Mouse (Mus musculus): Measurements from ENCODE around the gene Pde4b. TPM values are rescaled to one million over a fixed set of nuclear protein-coding genes. Genes with fewer than 3 reads are reported as not detected.

Pde4b gene
- total and polyA plus RNA-seq, 2 experiments = 8.0 to 10.7 TPM

DNA sequence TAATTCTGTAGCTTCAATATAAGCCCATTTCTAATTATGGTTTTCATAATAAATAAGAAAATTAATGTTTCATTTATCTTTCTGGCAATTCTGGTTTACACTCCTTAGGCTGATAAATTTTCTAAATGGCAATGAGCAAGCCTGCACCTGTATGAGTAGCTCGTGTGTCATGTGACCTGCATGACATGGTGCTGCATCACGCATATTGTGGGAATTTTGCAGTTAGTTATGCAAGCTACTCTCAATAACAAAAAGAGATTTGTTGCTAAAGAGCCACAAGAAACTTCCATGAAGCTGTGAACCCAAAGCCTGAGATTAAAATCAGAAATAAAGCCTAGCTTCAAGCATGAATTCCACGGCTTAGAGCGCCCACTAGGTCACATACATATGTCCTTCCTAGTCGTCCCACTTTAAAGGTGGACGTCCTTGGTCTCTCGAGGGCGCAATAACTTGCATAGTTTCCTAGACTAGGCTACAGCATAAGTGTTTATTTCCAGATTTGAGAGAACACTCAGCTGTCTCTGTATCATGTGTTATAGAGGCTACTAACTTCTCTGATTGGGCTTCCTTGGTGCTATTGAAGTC, 494.9 kb downstream of the Pde4b start:
- Histone ChIP-seq H3K27me3 (ENCODE audit: control insufficient read depth, insufficient read depth, low read length) (no peaks in the 10 kb centered on the region), H3K9ac (ENCODE audit: low read depth, low read length) (no peak overlapping the region), H3K36me3 (ENCODE audit: control insufficient read depth, insufficient read depth, low read length) (no peaks in the 10 kb centered on the region; the same call in 1 of the 2 replicates), H3K4me1 (ENCODE audit: control insufficient read depth, insufficient read depth, low read length) (peaks cover 37% of the 10 kb centered on the region), H3K27ac (replicated peaks; ENCODE audit: insufficient read depth, low read depth, low read length) (no peak overlapping the region), H3K79me2 (ENCODE audit: control insufficient read depth, insufficient read depth, low read length) (peaks cover 25% of the 10 kb centered on the region), H3K4me3 (ENCODE audit: insufficient read depth, low read depth, low read length) (no peak overlapping the region)
- no peak for DNase-seq (ENCODE audit: extremely low read depth, low read depth, low spot score)
- no peak for TF ChIP-seq POLR2A (IDR thresholded peaks at IDR 0.05; ENCODE audit: extremely low read depth, insufficient read depth, low read length)
- TF ChIP-seq CTCF (IDR thresholded peaks at IDR 0.05; ENCODE audit: low read depth, low read length) = no peak
- 86% methylated on average over 8 of the region's 8 CpGs for WGBS

DNA sequence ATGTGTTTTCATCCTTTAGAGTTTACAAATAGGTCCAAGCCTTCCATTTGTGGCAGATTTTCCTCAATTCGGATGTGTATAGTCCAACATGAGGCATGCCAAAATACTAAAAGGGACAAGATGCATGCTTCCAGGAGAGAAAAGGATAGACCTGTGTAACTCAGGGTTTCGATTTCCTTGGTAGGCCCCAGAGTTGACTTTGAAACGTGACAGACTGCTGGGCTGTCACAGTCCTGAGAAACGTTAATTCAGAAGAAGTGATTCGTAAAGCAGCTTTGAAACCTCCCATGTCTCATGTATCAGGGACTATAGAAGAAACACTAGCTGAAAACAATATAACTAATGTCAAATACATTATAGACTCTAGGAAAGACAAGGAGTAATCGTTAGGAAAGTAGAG, 495.6 kb downstream of the Pde4b start:
- DNase-seq (ENCODE audit: extremely low read depth, low read depth, low spot score) = no peak
- Histone ChIP-seq H3K27ac (replicated peaks; ENCODE audit: insufficient read depth, low read depth, low read length) (no peak overlapping the region; the same call in 1 of the 2 replicates), H3K4me1 (ENCODE audit: control insufficient read depth, insufficient read depth, low read length) (peaks cover 38% of the 10 kb centered on the region), H3K4me3 (ENCODE audit: insufficient read depth, low read depth, low read length) (no peak overlapping the region), H3K9ac (ENCODE audit: low read depth, low read length) (no peak overlapping the region), H3K79me2 (ENCODE audit: control insufficient read depth, insufficient read depth, low read length) (peaks cover 31% of the 10 kb centered on the region), H3K27me3 (ENCODE audit: control insufficient read depth, insufficient read depth, low read length) (no peaks in the 10 kb centered on the region), H3K36me3 (ENCODE audit: control insufficient read depth, insufficient read depth, low read length) (no peaks in the 10 kb centered on the region; the same call in 1 of the 2 replicates)
- TF ChIP-seq CTCF (IDR thresholded peaks at IDR 0.05; ENCODE audit: low read depth, low read length) = no peak
- no peak for TF ChIP-seq POLR2A (IDR thresholded peaks at IDR 0.05; ENCODE audit: extremely low read depth, insufficient read depth, low read length)
- 84% methylated on average over 6 of the region's 6 CpGs for WGBS

DNA sequence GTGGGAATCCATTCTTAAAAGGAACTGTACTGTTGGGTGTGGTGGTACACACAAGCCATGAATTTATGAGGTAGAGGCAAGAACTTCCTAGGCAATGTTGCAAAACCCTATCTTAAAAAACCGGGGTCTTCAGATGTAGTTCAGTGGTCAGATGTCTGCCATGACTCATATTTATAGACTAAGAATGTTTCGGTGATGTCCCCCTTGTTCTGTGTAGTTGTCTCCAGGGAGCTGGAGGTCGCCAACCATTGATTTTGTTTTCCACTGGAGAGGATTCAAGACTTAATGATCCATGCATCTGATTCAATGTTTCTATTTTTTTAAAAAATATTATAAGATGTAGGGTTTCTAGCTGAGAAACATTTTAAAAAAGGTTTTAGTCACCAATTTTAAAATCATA, 496.1 kb downstream of the Pde4b start:
- H3K36me3 ChIP-seq (ENCODE audit: control insufficient read depth, insufficient read depth, low read length) = no peaks in the 10 kb centered on the region; the same call in 1 of the 2 replicates
- 66% methylated on average over 3 of the region's 3 CpGs for WGBS
- H3K4me3 ChIP-seq (ENCODE audit: insufficient read depth, low read depth, low read length) = no peak overlapping the region
- H3K4me1 ChIP-seq (ENCODE audit: control insufficient read depth, insufficient read depth, low read length) = peaks cover 40% of the 10 kb centered on the region
- no peaks in the 10 kb centered on the region for H3K27me3 ChIP-seq (ENCODE audit: control insufficient read depth, insufficient read depth, low read length)
- H3K27ac ChIP-seq (replicated peaks; ENCODE audit: insufficient read depth, low read depth, low read length) = no peak overlapping the region
- no peak overlapping the region for H3K9ac ChIP-seq (ENCODE audit: low read depth, low read length)
- DNase-seq (ENCODE audit: extremely low read depth, low read depth, low spot score) = no peak
- no peak for TF ChIP-seq POLR2A (IDR thresholded peaks at IDR 0.05; ENCODE audit: extremely low read depth, insufficient read depth, low read length)
- TF ChIP-seq CTCF (IDR thresholded peaks at IDR 0.05; ENCODE audit: low read depth, low read length) = no peak
- peaks cover 33% of the 10 kb centered on the region for H3K79me2 ChIP-seq (ENCODE audit: control insufficient read depth, insufficient read depth, low read length)

DNA sequence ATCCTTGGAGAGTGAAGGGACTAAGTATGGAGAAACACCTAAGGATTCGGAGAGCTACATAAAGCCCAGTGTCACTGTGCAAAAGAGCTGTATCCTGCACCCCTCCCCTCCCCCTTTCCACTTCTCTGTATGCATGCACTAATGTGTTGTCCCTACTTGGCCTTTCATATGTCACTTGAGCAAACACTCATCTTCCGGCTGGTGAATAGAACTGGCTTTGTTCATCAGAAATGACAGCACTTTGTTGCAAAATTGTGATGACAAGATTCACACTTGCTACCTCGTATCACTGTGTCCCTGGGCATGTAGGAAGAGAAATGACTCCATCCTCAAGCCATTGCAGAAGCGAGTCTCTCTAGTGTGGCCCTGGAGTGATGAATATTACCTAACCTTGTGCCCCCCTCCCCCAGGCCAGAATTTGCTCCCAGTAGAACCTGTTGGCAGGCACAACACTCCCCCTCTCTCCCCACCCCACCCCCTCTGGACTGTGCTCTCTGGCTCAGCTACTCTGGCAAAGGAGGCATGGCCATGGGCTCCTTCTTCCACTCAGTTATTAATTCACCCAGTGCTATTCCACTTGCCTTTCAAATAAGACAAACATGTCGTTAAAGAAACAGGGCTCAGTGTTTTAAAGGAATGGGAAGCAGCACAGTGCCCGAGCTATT, 497.4 kb downstream of the Pde4b start:
- peak; percentile 95 for DNase-seq (ENCODE audit: extremely low read depth, low read depth, low spot score)
- Histone ChIP-seq H3K79me2 (ENCODE audit: control insufficient read depth, insufficient read depth, low read length) (peaks cover 36% of the 10 kb centered on the region), H3K27ac (replicated peaks; ENCODE audit: insufficient read depth, low read depth, low read length) (peak overlapping the region; percentile 97), H3K27me3 (ENCODE audit: control insufficient read depth, insufficient read depth, low read length) (no peaks in the 10 kb centered on the region), H3K9ac (ENCODE audit: low read depth, low read length) (peak overlapping the region; percentile 42; the same call in 1 of the 2 replicates), H3K4me1 (ENCODE audit: control insufficient read depth, insufficient read depth, low read length) (peaks cover 38% of the 10 kb centered on the region), H3K4me3 (ENCODE audit: insufficient read depth, low read depth, low read length) (no peak overlapping the region), H3K36me3 (ENCODE audit: control insufficient read depth, insufficient read depth, low read length) (no peaks in the 10 kb centered on the region; the same call in 1 of the 2 replicates)
- WGBS = 10% methylated on average over 6 of the region's 6 CpGs
- no peak for TF ChIP-seq POLR2A (IDR thresholded peaks at IDR 0.05; ENCODE audit: extremely low read depth, insufficient read depth, low read length)
- no peak for TF ChIP-seq CTCF (IDR thresholded peaks at IDR 0.05; ENCODE audit: low read depth, low read length)

DNA sequence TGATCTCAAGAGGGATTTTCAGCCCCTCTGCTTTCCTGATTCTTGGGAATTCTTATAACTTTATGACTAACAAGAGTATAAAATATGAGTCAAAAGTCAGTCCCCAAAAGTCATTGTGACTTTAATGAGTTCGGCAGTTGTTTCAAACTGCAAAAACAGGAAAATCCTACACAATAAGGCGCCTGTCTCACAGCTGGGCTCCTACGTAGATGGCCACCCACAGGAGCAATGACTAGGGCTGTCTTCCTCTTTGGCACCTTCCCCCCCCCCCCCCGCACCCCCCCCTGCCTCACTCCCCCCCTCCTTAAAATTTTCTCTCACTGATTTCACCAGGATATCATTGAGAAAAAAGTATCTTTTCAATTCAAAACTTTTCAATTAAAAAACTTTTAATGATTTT, 498.2 kb downstream of the Pde4b start:
- Histone ChIP-seq H3K4me3 (ENCODE audit: insufficient read depth, low read depth, low read length) (no peak overlapping the region), H3K27me3 (ENCODE audit: control insufficient read depth, insufficient read depth, low read length) (no peaks in the 10 kb centered on the region), H3K36me3 (ENCODE audit: control insufficient read depth, insufficient read depth, low read length) (no peaks in the 10 kb centered on the region; the same call in 1 of the 2 replicates), H3K27ac (replicated peaks; ENCODE audit: insufficient read depth, low read depth, low read length) (peak overlapping the region; percentile 91), H3K4me1 (ENCODE audit: control insufficient read depth, insufficient read depth, low read length) (peaks cover 35% of the 10 kb centered on the region), H3K79me2 (ENCODE audit: control insufficient read depth, insufficient read depth, low read length) (peaks cover 32% of the 10 kb centered on the region), H3K9ac (ENCODE audit: low read depth, low read length) (peak overlapping the region; percentile 73)
- DNase-seq (ENCODE audit: extremely low read depth, low read depth, low spot score) = no peak
- 39% methylated on average over 3 of the region's 4 CpGs for WGBS
- TF ChIP-seq POLR2A (IDR thresholded peaks at IDR 0.05; ENCODE audit: extremely low read depth, insufficient read depth, low read length) (no peak), CTCF (IDR thresholded peaks at IDR 0.05; ENCODE audit: low read depth, low read length) (no peak)

DNA sequence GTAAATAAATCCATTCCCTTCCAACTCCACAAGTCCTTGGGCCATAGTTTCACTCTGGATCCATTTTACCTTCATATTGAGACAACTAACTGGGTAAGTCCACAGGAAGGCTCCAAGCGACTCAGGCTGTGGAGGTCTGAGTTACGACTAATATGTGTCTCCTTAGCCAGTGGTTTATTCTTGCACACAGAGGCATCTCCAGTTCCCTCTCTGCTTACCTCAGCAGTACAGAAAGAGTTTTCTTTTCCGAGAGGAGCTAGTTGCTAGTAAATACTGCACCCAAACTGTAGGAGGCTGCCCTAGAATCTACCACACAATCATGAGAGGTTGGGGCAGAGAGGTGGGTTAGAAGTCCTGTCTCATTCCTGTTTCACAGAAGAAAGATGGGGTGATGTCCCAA, 499.4 kb downstream of the Pde4b start:
- Histone ChIP-seq H3K4me3 (ENCODE audit: insufficient read depth, low read depth, low read length) (no peak overlapping the region), H3K27ac (replicated peaks; ENCODE audit: insufficient read depth, low read depth, low read length) (peak overlapping the region; percentile 38), H3K79me2 (ENCODE audit: control insufficient read depth, insufficient read depth, low read length) (peaks cover 31% of the 10 kb centered on the region), H3K36me3 (ENCODE audit: control insufficient read depth, insufficient read depth, low read length) (peaks cover 9% of the 10 kb centered on the region), H3K4me1 (ENCODE audit: control insufficient read depth, insufficient read depth, low read length) (peaks cover 30% of the 10 kb centered on the region), H3K9ac (ENCODE audit: low read depth, low read length) (no peak overlapping the region), H3K27me3 (ENCODE audit: control insufficient read depth, insufficient read depth, low read length) (no peaks in the 10 kb centered on the region)
- DNase-seq (ENCODE audit: extremely low read depth, low read depth, low spot score) = no peak
- TF ChIP-seq POLR2A (IDR thresholded peaks at IDR 0.05; ENCODE audit: extremely low read depth, insufficient read depth, low read length) (no peak), CTCF (IDR thresholded peaks at IDR 0.05; ENCODE audit: low read depth, low read length) (no peak)
- 90% methylated on average over 3 of the region's 3 CpGs for WGBS
